Mouse (Mus musculus) MN1 (cell line): Measurements from ENCODE around the gene Acvr1c.

Source experiments
- DNase-seq: peaks from one replicate; pipeline ENCODE4 v3.0.0-alpha.2; 2016; ENCODE audit warnings: low spot score

Acvr1c gene

GRCm38 (mm10) chr2:58357414-58358131 is at the start of gene Acvr1c:
TSS of gene Acvr1c (minus strand) at chr2:58357895.
- DNase-seq: no peak

GRCm38 (mm10) chr2:58403481-58403880 is 45.8 kb upstream of the Acvr1c start:
- DNase-seq: no peak

GRCm38 (mm10) chr2:58388601-58389000 is 30.9 kb upstream of the Acvr1c start:
- DNase-seq: no peak

- DNase-seq: no peak
Measured at GRCm38 (mm10) chr2:58380020-58380419, 22.3 kb upstream of the Acvr1c start.

GRCm38 (mm10) chr2:58379475-58379874 is 21.8 kb upstream of the Acvr1c start:
- DNase-seq: no peak

- DNase-seq: no peak
Measured at GRCm38 (mm10) chr2:58377417-58378130, 19.9 kb upstream of the Acvr1c start.

GRCm38 (mm10) chr2:58366196-58366595 is 8.5 kb upstream of the Acvr1c start:
- DNase-seq: no peak

GRCm38 (mm10) chr2:58361361-58362046 is 3.8 kb upstream of the Acvr1c start:
- no peak for DNase-seq

GRCm38 (mm10) chr2:58358132-58358460 is 401 bp upstream of the Acvr1c start:
- no peak for DNase-seq

GRCm38 (mm10) chr2:58357068-58357413 is 654 bp downstream of the Acvr1c start:
- DNase-seq: no peak

GRCm38 (mm10) chr2:58354389-58354788 is 3.3 kb downstream of the Acvr1c start:
- DNase-seq: no peak

GRCm38 (mm10) chr2:58352846-58353245 is 4.8 kb downstream of the Acvr1c start:
- DNase-seq: no peak

- no peak for DNase-seq
Measured at GRCm38 (mm10) chr2:58350657-58351056, 7.0 kb downstream of the Acvr1c start.

GRCm38 (mm10) chr2:58336730-58337129 is 21.0 kb downstream of the Acvr1c start:
- DNase-seq: no peak

- no peak for DNase-seq
Measured at GRCm38 (mm10) chr2:58329589-58329988, 28.1 kb downstream of the Acvr1c start.

- DNase-seq: peak; percentile 12
Measured at GRCm38 (mm10) chr2:58324118-58324901, 33.4 kb downstream of the Acvr1c start.

GRCm38 (mm10) chr2:58323274-58323673 is 34.4 kb downstream of the Acvr1c start:
- DNase-seq: no peak

GRCm38 (mm10) chr2:58316186-58316585 is 41.5 kb downstream of the Acvr1c start:
- DNase-seq: no peak

- no peak for DNase-seq
Measured at GRCm38 (mm10) chr2:58309695-58310094, 48.0 kb downstream of the Acvr1c start.

- no peak for DNase-seq
Measured at GRCm38 (mm10) chr2:58304450-58304849, 53.2 kb downstream of the Acvr1c start.

GRCm38 (mm10) chr2:58289759-58290431 is 67.8 kb downstream of the Acvr1c start:
- peak; percentile 13 for DNase-seq

GRCm38 (mm10) chr2:58289331-58289730 is 68.4 kb downstream of the Acvr1c start:
- DNase-seq: no peak
